In the genomic region with DNA sequence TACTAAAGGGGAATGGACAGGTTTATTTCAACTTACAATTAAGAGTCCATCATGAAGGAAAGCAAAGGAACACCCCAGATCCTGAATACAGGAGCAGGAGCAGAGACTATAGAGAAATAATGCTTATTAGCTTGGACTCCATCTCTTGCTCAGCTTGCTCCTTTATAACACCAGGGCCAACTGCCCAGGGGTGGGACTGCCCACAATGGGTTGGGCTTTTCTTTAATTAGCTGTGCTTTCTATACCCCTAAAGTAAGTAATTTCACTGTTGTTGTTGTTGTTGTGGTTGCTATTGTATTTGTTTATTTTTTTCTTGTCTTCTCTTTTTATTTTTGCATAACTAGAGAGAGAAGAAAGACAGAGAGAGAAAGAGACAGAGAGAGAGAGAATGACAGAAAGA, we compare ENCODE assay signal across 25 mouse cellular contexts.
DNase-seq lines count a peak whose midpoint lies in the region; ATAC-seq and TF ChIP-seq lines count a peak whose summit lies in the region.
"Had no signal": no experiment of that assay in that cellular context is flagged by ENCODE, and none has a peak within 500 bp of the region (broad histone marks: within the 10 kb centered on the region; RNA-seq: fewer than 3 reads in every experiment).

No protein-coding gene starts in this region.

- H3K9me3 ChIP-seq in forebrain, embryonic 11.5 days (ENCODE audit: control insufficient read depth, low read length): no peaks in the 10 kb centered on the region
- H3K9me3 ChIP-seq in forebrain, embryonic 10.5 days: no peaks in the 10 kb centered on the region
- no peaks in the 10 kb centered on the region for H3K9me3 ChIP-seq in midbrain, embryonic 11.5 days (ENCODE audit: control insufficient read depth, low read length)
- no peaks in the 10 kb centered on the region for H3K9me3 ChIP-seq in midbrain, postnatal 0 days (ENCODE audit: low read length)
- no peaks in the 10 kb centered on the region for H3K9me3 ChIP-seq in forebrain, embryonic 15.5 days
- H3K9me3 ChIP-seq: embryonic facial prominence, embryonic 12.5 days; embryonic facial prominence, embryonic 15.5 days; heart, embryonic 10.5 days; heart, embryonic 13.5 days; intestine, embryonic 15.5 days had no signal

- H3K36me3 ChIP-seq in forebrain, embryonic 11.5 days (ENCODE audit: control insufficient read depth, insufficient read depth, low read length): no peaks in the 10 kb centered on the region
- no peaks in the 10 kb centered on the region for H3K36me3 ChIP-seq in forebrain, embryonic 10.5 days (replicated peaks)
- no peaks in the 10 kb centered on the region for H3K36me3 ChIP-seq in midbrain, embryonic 11.5 days (ENCODE audit: control insufficient read depth, insufficient read depth, low read length)
- H3K36me3 ChIP-seq in midbrain, postnatal 0 days (ENCODE audit: insufficient read depth, low read length): no peaks in the 10 kb centered on the region
- H3K36me3 ChIP-seq in forebrain, embryonic 15.5 days: no peaks in the 10 kb centered on the region
- H3K36me3 ChIP-seq in kidney, adult 2 months (ENCODE audit: control insufficient read depth, insufficient read depth, low read length): no peaks in the 10 kb centered on the region
- H3K36me3 ChIP-seq: embryonic facial prominence, embryonic 12.5 days; embryonic facial prominence, embryonic 15.5 days; heart, embryonic 10.5 days; heart, embryonic 13.5 days; intestine, embryonic 15.5 days had no signal

- no peaks in the 10 kb centered on the region for H3K27me3 ChIP-seq in forebrain, embryonic 11.5 days (ENCODE audit: control insufficient read depth, insufficient read depth, low read length)
- no peaks in the 10 kb centered on the region; the same call in 1 of the 2 replicates for H3K27me3 ChIP-seq in forebrain, embryonic 10.5 days (ENCODE audit: poor library complexity, severe bottlenecking)
- no peaks in the 10 kb centered on the region for H3K27me3 ChIP-seq in midbrain, embryonic 11.5 days (ENCODE audit: control insufficient read depth, insufficient read depth, low read length)
- H3K27me3 ChIP-seq in midbrain, postnatal 0 days (ENCODE audit: insufficient read depth, low read length): no peaks in the 10 kb centered on the region
- no peaks in the 10 kb centered on the region for H3K27me3 ChIP-seq in forebrain, embryonic 15.5 days
- no peaks in the 10 kb centered on the region for H3K27me3 ChIP-seq in kidney, adult 2 months (replicated peaks; ENCODE audit: control insufficient read depth, insufficient read depth, low read length)
- H3K27me3 ChIP-seq: embryonic facial prominence, embryonic 12.5 days; embryonic facial prominence, embryonic 15.5 days; heart, embryonic 13.5 days; intestine, embryonic 15.5 days had no signal

- no peak for TF ChIP-seq POLR2A in brain, embryonic 14.5 days (IDR thresholded peaks at IDR 0.05; ENCODE audit: borderline replicate concordance, extremely low read depth, insufficient read depth, insufficient read length, poor library complexity, severe bottlenecking)
- TF ChIP-seq POLR2A in kidney, adult 2 months (IDR thresholded peaks at IDR 0.05; ENCODE audit: low read depth, low read length): no peak

- DNase-seq in forebrain, embryonic 11.5 days (ENCODE audit: low spot score): no peak
- DNase-seq in forebrain, embryonic 10.5 days (ENCODE audit: extremely low spot score, low spot score): no peak
- peak; percentile 68 for DNase-seq in midbrain, embryonic 11.5 days (ENCODE audit: low spot score, missing footprints)
- DNase-seq in midbrain, postnatal 0 days (ENCODE audit: low spot score): no peak
- DNase-seq in brain, embryonic 14.5 days (ENCODE audit: low read depth): peak; percentile 74
- DNase-seq in left cerebral cortex, adult 8-10 months (ENCODE audit: low spot score in 2 of 2): no peak
- no peak for DNase-seq in kidney, adult 2 months
- DNase-seq: adrenal gland, adult 8-10 months; adrenal gland, postnatal 25 days; cerebellum, adult 11 months; cerebellum, adult 2 months; cerebellum, adult 9-11 months; cerebellum, postnatal 25 days; gastrocnemius, postnatal 10 days; gastrocnemius, postnatal 36 days; heart, adult 2 months; heart, postnatal 14 days; heart, postnatal 4 days had no signal

- no peaks in the 10 kb centered on the region for H3K4me1 ChIP-seq in forebrain, embryonic 11.5 days (replicated peaks; ENCODE audit: control insufficient read depth, insufficient read depth, low read length)
- H3K4me1 ChIP-seq in forebrain, embryonic 10.5 days: peaks cover under 1% of the 10 kb centered on the region; the same call in 1 of the 2 replicates
- no peaks in the 10 kb centered on the region for H3K4me1 ChIP-seq in midbrain, embryonic 11.5 days (ENCODE audit: control insufficient read depth, insufficient read depth, low read length)
- H3K4me1 ChIP-seq in midbrain, postnatal 0 days (ENCODE audit: insufficient read depth, low read length): no peaks in the 10 kb centered on the region
- H3K4me1 ChIP-seq in forebrain, embryonic 15.5 days: peaks cover 7% of the 10 kb centered on the region
- no peaks in the 10 kb centered on the region for H3K4me1 ChIP-seq in kidney, adult 2 months (ENCODE audit: control insufficient read depth, insufficient read depth, low read length)
- H3K4me1 ChIP-seq: embryonic facial prominence, embryonic 12.5 days; embryonic facial prominence, embryonic 15.5 days; heart, embryonic 10.5 days; heart, embryonic 13.5 days; intestine, embryonic 15.5 days had no signal

- no peak overlapping the region for H3K27ac ChIP-seq in forebrain, embryonic 11.5 days (ENCODE audit: low read depth, low read length)
- no peak overlapping the region for H3K27ac ChIP-seq in forebrain, embryonic 10.5 days
- H3K27ac ChIP-seq in midbrain, embryonic 11.5 days (ENCODE audit: low read depth, low read length): no peak overlapping the region
- H3K27ac ChIP-seq in midbrain, postnatal 0 days (ENCODE audit: low read depth, low read length): no peak overlapping the region
- no peak overlapping the region for H3K27ac ChIP-seq in forebrain, embryonic 15.5 days (replicated peaks)
- H3K27ac ChIP-seq in kidney, adult 2 months (ENCODE audit: insufficient read depth, low read depth, low read length): no peak overlapping the region
- H3K27ac ChIP-seq: embryonic facial prominence, embryonic 12.5 days; embryonic facial prominence, embryonic 15.5 days; heart, adult 2 months; heart, embryonic 10.5 days; heart, embryonic 13.5 days; intestine, embryonic 15.5 days had no signal

- 0 out of 2 replicates have a peak, but pooled peaks have one; percentile 45 for ATAC-seq in forebrain, embryonic 11.5 days (replicated peaks; ENCODE audit: low FRiP score)
- ATAC-seq in midbrain, embryonic 11.5 days (ENCODE audit: low FRiP score): no peak
- no peak for ATAC-seq in midbrain, postnatal 0 days (ENCODE audit: low FRiP score)
- peak; percentile 74 for ATAC-seq in forebrain, embryonic 15.5 days (replicated peaks)
- ATAC-seq: activated CD4-positive, CD25-positive, alpha-beta regulatory T cell, adult 4 months; intestine, embryonic 15.5 days had no signal

- no peak for TF ChIP-seq CTCF in midbrain, postnatal 0 days (IDR thresholded peaks at IDR 0.05)
- TF ChIP-seq CTCF in brain, embryonic 14.5 days (IDR thresholded peaks at IDR 0.05; ENCODE audit: borderline replicate concordance, extremely low read depth, insufficient read depth, insufficient read length): no peak
- TF ChIP-seq CTCF in kidney, adult 2 months (conservative IDR thresholded peaks at IDR 0.05; ENCODE audit: insufficient read depth, insufficient read length, low read depth, low read length): no peak

- no peak overlapping the region for H3K4me2 ChIP-seq in forebrain, embryonic 11.5 days (ENCODE audit: low read depth, low read length, severe bottlenecking)
- no peak overlapping the region for H3K4me2 ChIP-seq in midbrain, embryonic 11.5 days
- no peak overlapping the region for H3K4me2 ChIP-seq in midbrain, postnatal 0 days (ENCODE audit: low read depth, low read length, poor library complexity, severe bottlenecking)
- H3K4me2 ChIP-seq in forebrain, embryonic 15.5 days (replicated peaks): no peak overlapping the region
- H3K4me2 ChIP-seq: embryonic facial prominence, embryonic 12.5 days; embryonic facial prominence, embryonic 15.5 days; heart, embryonic 13.5 days; intestine, embryonic 15.5 days had no signal

- no peak overlapping the region for H3K9ac ChIP-seq in forebrain, embryonic 11.5 days (ENCODE audit: low read length)
- H3K9ac ChIP-seq in midbrain, embryonic 11.5 days (ENCODE audit: low read length): no peak overlapping the region
- H3K9ac ChIP-seq in midbrain, postnatal 0 days (replicated peaks; ENCODE audit: low read length, poor library complexity, severe bottlenecking): no peak overlapping the region
- H3K9ac ChIP-seq in forebrain, embryonic 15.5 days (replicated peaks): no peak overlapping the region
- H3K9ac ChIP-seq: embryonic facial prominence, embryonic 12.5 days; embryonic facial prominence, embryonic 15.5 days; heart, embryonic 13.5 days; intestine, embryonic 15.5 days had no signal

- no peak overlapping the region for H3K4me3 ChIP-seq in forebrain, embryonic 11.5 days (ENCODE audit: low read depth, low read length)
- no peak overlapping the region for H3K4me3 ChIP-seq in forebrain, embryonic 10.5 days
- no peak overlapping the region for H3K4me3 ChIP-seq in midbrain, embryonic 11.5 days (ENCODE audit: low read depth, low read length)
- H3K4me3 ChIP-seq in midbrain, postnatal 0 days (ENCODE audit: low read depth, low read length): no peak overlapping the region
- no peak overlapping the region for H3K4me3 ChIP-seq in forebrain, embryonic 15.5 days
- no peak overlapping the region for H3K4me3 ChIP-seq in kidney, adult 2 months (ENCODE audit: insufficient read depth, low read depth, low read length)
- H3K4me3 ChIP-seq: embryonic facial prominence, embryonic 12.5 days; embryonic facial prominence, embryonic 15.5 days; heart, adult 2 months; heart, embryonic 10.5 days; heart, embryonic 13.5 days; intestine, embryonic 15.5 days had no signal

Comparison
In these comparisons a context has a peak if more than half of its experiments do, and no peak if none do; other contexts are left out.
1. DNase-seq: peak in midbrain, embryonic 11.5 days (single experiment) and brain, embryonic 14.5 days (single experiment); none in forebrain, embryonic 11.5 days (single experiment), forebrain, embryonic 10.5 days (single experiment), midbrain, postnatal 0 days (single experiment), left cerebral cortex, adult 8-10 months (0 of 2) and kidney, adult 2 months (single experiment).
2. ATAC-seq: peak in forebrain, embryonic 11.5 days (single experiment) and forebrain, embryonic 15.5 days (single experiment); none in midbrain, embryonic 11.5 days (single experiment) and midbrain, postnatal 0 days (single experiment).